Mouse (Mus musculus): ENCODE data around the gene Sox6.
A peak's percentile ranks its signal among the peaks of the same experiment; 100 is the strongest.

Gene Sox6

GRCm38 (mm10) chr7:115752121-115752634, 286.4 kb downstream of the Sox6 start:
- no peak for DNase-seq (ENCODE audit: low read depth, low spot score)

GRCm38 (mm10) chr7:115751083-115751482, 287.5 kb downstream of the Sox6 start:
- DNase-seq (ENCODE audit: low read depth, low spot score), result no peak

- no peak for DNase-seq (ENCODE audit: low read depth, low spot score)
Observed at GRCm38 (mm10) chr7:115750275-115750825, 288.2 kb downstream of the Sox6 start.

DNA sequence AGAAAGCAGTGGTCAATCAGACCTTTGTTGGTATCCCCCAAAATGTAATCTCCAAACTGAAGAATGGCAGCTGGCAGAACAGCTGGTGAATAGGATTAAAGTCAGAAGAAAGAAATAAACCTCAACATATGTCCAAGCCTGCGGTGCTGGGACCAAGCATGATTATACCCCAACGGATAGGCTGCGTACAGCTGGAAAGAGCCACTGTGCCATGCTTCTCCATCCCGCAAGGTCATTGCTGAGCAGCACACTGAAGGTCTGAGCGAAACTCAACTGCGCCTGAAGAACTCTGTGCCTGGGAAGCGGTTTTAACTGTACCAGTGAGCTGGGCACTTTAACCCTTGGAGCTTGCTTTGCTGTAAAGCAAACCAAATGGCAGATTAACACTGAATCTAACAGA, 291.1 kb downstream of the Sox6 start:
- DNase-seq (ENCODE audit: low read depth, low spot score), result no peak

DNA sequence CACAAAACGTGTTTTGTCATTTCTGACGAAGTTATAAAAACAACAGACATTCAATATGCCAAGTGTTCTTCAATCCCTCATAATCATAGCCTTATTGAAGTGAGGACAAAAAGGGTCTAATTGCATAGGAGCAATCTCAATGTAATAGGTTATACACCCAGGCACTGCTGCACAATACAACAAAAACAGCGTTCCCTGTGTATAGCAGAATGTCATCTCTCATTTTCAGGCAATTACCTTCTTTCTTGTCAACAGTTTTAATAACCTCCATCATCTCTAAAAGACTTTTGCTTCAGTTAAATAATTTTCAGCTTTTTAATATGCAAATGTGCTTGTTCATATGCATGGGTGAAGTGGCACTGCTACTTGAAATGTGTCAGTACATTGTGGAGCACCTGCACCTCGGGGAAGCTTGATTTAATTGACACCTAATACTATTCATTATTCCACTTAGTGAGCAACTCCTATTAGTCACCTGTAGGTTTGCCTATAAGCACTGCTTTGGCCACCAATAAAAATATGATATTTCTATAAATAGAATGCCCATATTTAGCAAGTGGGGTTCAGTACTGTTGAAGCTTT, 292.8 kb downstream of the Sox6 start:
- DNase-seq (ENCODE audit: low read depth, low spot score), result no peak

DNA sequence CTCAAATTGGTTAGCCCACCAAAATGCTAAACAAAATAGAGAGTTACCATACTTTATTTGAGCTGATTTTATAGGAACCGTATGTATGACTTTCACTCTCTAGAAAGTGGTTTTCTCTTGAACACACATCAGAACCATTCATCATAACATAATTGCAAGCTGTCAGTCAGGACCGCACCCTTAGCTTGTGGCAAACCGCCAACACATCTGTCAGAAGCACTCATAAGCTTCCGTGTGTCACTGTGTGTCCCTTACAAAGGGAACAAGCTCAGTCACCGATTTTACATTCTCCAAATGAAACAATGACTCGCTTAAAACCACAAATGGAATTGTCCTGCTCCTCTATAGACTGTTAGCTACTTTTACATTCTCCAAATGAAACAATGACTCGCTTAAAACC, 304.5 kb downstream of the Sox6 start:
- no peak for DNase-seq (ENCODE audit: low read depth, low spot score)

DNA sequence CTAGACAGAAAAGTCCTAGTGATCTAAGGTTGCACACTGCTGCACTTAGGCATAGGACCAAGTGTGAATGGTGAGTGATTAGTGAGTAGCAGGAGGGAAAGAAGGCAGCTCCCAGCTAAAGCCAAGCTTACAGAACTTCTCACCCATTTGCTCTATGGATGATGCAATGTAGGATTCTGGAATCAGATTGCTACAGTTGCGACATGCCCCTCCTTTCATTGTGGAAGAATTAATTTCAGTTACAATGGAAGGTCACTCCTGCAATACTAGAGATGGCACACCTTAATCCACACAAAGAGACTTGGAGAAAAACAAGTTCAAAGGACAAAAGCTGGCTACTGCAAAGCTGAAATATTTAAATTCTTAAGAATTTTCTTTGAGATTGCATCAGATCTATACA, 305.8 kb downstream of the Sox6 start:
- DNase-seq (ENCODE audit: low read depth, low spot score), result no peak

- DNase-seq (ENCODE audit: low read depth, low spot score), result no peak
Observed at GRCm38 (mm10) chr7:115726776-115727175, 311.8 kb downstream of the Sox6 start.

DNA sequence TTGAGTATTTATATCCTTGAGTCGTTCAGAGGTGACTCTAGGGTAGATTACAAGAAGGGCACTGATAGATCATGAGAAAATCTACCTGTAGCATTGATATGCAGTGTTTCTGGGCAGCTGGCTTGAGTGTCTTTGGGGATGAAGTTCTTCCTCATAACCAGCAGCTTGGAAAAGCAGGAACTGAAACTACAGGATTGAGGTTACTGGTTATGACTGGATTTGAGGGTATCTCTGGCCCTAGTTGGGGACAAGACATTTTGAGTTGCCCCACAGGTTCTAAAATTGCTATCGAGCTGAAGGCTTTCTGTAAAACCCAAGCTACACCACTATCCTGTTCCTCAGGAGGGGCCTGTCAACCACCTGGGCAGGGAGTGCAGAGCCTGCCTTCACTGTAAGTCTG, 314.2 kb downstream of the Sox6 start:
- no peak for DNase-seq (ENCODE audit: low read depth, low spot score)

GRCm38 (mm10) chr7:115721624-115722540, 316.7 kb downstream of the Sox6 start:
- DNase-seq (ENCODE audit: low read depth, low spot score), result no peak

GRCm38 (mm10) chr7:115719791-115720190, 318.8 kb downstream of the Sox6 start:
- DNase-seq (ENCODE audit: low read depth, low spot score), result no peak

- no peak for DNase-seq (ENCODE audit: low read depth, low spot score)
Observed at GRCm38 (mm10) chr7:115706141-115706540, 332.5 kb downstream of the Sox6 start.

GRCm38 (mm10) chr7:115698105-115698504, 340.5 kb downstream of the Sox6 start:
- DNase-seq (ENCODE audit: low read depth, low spot score), result no peak

- no peak for DNase-seq (ENCODE audit: low read depth, low spot score)
Observed at GRCm38 (mm10) chr7:115693206-115693605, 345.4 kb downstream of the Sox6 start.

DNA sequence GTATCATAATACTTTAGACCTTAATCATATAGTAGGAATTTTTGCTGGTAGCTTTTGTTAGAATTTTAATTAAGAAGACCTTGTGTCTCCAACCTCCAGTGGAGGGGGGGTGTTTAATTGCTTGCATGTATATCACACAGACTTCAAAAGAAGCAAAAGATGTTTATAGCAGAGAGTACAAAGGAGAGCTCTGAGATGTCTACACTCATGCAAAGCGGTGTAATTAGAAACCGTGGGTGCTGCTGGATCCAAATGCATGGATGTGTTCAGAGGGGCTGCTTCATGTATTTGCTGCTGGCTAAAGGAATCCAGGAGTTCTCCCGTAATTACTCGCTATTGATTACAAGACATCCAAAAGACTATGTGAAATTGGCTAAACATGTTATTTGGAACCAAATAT, 347.5 kb downstream of the Sox6 start:
- no peak for DNase-seq (ENCODE audit: low read depth, low spot score)

DNA sequence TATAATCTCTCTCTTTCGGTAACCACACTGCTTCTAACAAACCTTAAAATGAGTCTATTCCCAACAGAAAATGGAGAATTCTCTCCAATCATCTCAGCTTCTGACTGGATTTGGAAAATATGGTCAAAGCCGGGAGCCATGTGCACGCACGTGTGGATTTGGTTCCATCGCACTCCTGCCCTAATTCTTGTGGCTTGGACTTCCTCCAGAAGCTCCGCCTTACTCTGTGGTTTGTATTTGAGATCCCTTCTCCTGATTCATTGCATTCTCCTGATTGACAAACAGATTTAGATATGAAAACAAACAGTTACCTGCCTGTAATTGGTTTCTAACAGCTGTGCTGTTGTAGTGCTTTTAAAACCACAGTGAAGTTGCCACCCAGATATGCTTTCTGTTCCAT, 351.9 kb downstream of the Sox6 start:
- no peak for DNase-seq (ENCODE audit: low read depth, low spot score)

DNA sequence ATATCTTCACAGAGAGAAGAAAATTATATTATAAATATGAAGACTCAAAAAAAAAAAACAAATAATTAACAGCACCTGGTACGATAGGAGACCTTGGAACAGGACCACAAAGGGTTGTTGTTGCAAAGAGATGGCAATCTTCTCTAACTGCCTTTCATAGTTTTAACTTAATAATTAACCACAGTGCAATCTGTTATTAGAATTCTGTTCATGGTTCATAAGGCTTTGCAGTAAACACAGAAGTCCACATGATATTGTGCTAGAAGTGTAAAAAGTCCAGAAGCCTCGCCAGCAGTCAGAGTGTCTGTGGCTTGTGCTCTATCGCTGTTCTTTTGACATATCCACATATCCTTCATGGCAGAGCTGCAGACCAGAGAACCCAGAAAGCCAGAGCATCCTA, 354.5 kb downstream of the Sox6 start:
- DNase-seq (ENCODE audit: low read depth, low spot score), result no peak

DNA sequence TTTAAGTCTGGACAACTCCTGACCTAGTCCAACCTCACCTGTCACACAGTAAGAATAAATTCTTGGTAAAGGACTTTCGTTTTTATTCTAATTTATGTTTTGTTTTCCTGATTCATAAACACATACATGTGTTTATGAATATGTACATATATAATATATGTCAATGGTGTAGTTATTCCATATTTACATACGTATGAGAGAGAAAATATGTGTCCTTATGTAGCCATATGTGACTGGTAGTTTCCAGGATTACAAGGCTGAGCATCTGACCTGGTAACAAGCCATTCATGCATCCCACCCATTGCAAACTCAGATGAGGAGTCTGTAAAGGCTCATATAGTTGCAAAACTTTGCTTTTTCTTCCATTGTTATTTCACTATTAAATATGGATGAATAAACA, 366.8 kb downstream of the Sox6 start:
- DNase-seq (ENCODE audit: low read depth, low spot score), result no peak

DNA sequence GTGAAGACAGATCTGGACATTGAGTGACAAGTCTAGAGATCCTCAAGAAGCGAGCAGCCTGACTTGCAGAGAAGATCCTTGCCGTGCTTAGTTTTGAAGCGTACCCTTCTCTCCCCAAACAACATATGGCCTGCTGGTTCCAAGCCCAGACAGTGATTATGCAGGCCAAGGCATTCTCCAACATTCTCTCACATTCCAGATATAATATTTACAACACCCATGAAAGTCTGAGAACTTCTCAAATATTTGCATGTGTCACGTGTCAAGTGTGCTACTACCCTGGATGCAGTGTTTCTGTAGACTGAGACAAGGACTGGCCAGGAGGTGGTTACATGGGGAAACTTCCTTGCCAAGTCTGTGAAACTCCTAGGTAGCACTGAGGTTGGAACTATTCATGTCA, 367.3 kb downstream of the Sox6 start:
- peak; percentile 63 for DNase-seq (ENCODE audit: low read depth, low spot score)

- no peak for DNase-seq (ENCODE audit: low read depth, low spot score)
Observed at GRCm38 (mm10) chr7:115669207-115670004, 369.2 kb downstream of the Sox6 start.

- no peak for DNase-seq (ENCODE audit: low read depth, low spot score)
Observed at GRCm38 (mm10) chr7:115666686-115667382, 371.8 kb downstream of the Sox6 start.

Data from brain, embryonic 18.5 days (tissue).